Mouse (Mus musculus) frontal cortex, adult (tissue): ENCODE results near the gene Lrrc49.
A peak's percentile ranks its signal among the peaks of the same experiment; 100 is the strongest.

Source experiments
- ATAC-seq: cut with Nextera tagmentation; 2 replicates; pipeline ENCODE4 v1.9.2; 2017; ENCODE audit warnings: mild to moderate bottlenecking, moderate library complexity, mixed read lengths; ENCODE audit not compliant: low TSS enrichment

The Lrrc49 gene

GRCm38 (mm10) chr9:60600273-60600672 is 87.7 kb downstream of the Lrrc49 start:
- no peak for ATAC-seq

GRCm38 (mm10) chr9:60599489-60599888 is 88.5 kb downstream of the Lrrc49 start:
- peak; percentile 83 for ATAC-seq

- ATAC-seq = no peak
These were observed 92.6 kb downstream of the Lrrc49 start for GRCm38 (mm10) chr9:60595406-60595805.

GRCm38 (mm10) chr9:60592974-60593373 is 95.0 kb downstream of the Lrrc49 start:
- peak; percentile 69 for ATAC-seq

- ATAC-seq = 0 out of 2 replicates have a peak, but pooled peaks have one; percentile 38
These were observed 95.6 kb downstream of the Lrrc49 start for GRCm38 (mm10) chr9:60592363-60592762.

GRCm38 (mm10) chr9:60590871-60591624 is 96.9 kb downstream of the Lrrc49 start:
- ATAC-seq = no peak

- ATAC-seq = no peak
These were observed 99.0 kb downstream of the Lrrc49 start for GRCm38 (mm10) chr9:60588914-60589313.

- ATAC-seq = no peak; the same call in 1 of the 2 replicates
These were observed 101.0 kb downstream of the Lrrc49 start for GRCm38 (mm10) chr9:60586920-60587319.

GRCm38 (mm10) chr9:60585206-60585605 is 102.8 kb downstream of the Lrrc49 start:
- ATAC-seq = no peak

GRCm38 (mm10) chr9:60582553-60582952 is 105.4 kb downstream of the Lrrc49 start:
- ATAC-seq = no peak

- ATAC-seq = no peak
These were observed 114.9 kb downstream of the Lrrc49 start for GRCm38 (mm10) chr9:60573011-60573410.

- no peak for ATAC-seq
These were observed 116.2 kb downstream of the Lrrc49 start for GRCm38 (mm10) chr9:60571725-60572124.

- ATAC-seq = no peak
These were observed 116.9 kb downstream of the Lrrc49 start for GRCm38 (mm10) chr9:60571041-60571440.

- ATAC-seq = no peak
These were observed 118.6 kb downstream of the Lrrc49 start for GRCm38 (mm10) chr9:60569366-60569765.

- no peak for ATAC-seq
These were observed 124.1 kb downstream of the Lrrc49 start for GRCm38 (mm10) chr9:60563809-60564208.

GRCm38 (mm10) chr9:60562443-60563371 is 125.3 kb downstream of the Lrrc49 start:
- peak; percentile 19; the same call in 1 of the 2 replicates for ATAC-seq

- ATAC-seq = peak; percentile 88
These were observed 126.2 kb downstream of the Lrrc49 start for GRCm38 (mm10) chr9:60561641-60562289.

- ATAC-seq = peak; percentile 29; the same call in 1 of the 2 replicates
These were observed 129.5 kb downstream of the Lrrc49 start for GRCm38 (mm10) chr9:60558507-60558906.

- no peak for ATAC-seq
These were observed 136.7 kb downstream of the Lrrc49 start for GRCm38 (mm10) chr9:60551238-60551637.

- no peak for ATAC-seq
These were observed 139.8 kb downstream of the Lrrc49 start for GRCm38 (mm10) chr9:60548182-60548581.

- ATAC-seq = no peak
These were observed 141.8 kb downstream of the Lrrc49 start for GRCm38 (mm10) chr9:60546169-60546568.
